Mouse (Mus musculus): ENCODE measurements around the gene Slc44a3. TPM values are rescaled to one million over a fixed set of nuclear protein-coding genes. Genes with fewer than 3 reads are reported as not detected.

Slc44a3 gene
- polyA plus RNA-seq, 1 experiment from 2014 or later = 1.1 TPM

DNA sequence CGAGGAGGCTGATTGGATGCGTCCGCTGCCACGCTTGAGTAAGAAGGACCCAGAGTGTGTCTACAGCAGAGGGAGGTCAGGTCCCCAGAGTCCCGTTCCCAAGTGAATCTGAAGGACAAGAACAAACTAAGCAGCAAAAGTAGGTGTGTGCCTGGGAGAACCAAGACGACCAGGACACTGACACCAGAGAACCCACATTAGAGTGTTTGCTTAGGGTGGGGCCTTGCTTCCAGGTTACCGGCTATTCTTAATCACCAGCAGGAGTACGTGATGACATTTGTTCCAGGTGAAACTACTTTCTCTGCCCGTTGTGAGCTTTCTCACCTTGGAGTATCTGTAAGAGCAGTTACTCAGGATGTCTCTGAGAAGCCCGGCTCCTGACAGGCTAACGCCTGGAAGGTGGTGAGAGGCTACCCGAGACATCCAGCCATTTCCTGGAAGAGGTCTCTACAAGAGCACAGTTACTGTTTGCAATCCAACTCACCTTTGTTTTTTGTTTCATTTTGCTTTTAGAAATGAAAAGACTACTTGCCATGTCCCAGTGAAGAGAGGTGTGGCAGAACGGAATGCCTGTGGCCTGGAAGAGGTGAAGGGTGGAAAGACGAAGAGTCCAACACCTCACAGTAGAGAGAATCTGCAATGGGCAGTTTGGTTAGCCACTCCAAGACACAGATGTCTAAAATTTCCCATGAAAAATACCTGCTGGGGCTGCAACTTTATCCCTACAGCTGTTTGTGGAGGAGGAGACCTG lies 28.1 kb upstream of the Slc44a3 start:
- no peak for ATAC-seq (replicated peaks; ENCODE audit: insufficient number of reproducible peaks, low FRiP score, low TSS enrichment)
- no peaks in the 10 kb centered on the region for H3K36me3 ChIP-seq (ENCODE audit: control insufficient read depth, insufficient read depth, low read length)
- no peaks in the 10 kb centered on the region; the same call in 1 of the 2 replicates for H3K4me1 ChIP-seq (ENCODE audit: control insufficient read depth, insufficient read depth, low read length)
- H3K4me3 ChIP-seq (ENCODE audit: low read depth, low read length) = no peak overlapping the region
- no peak overlapping the region for H3K27ac ChIP-seq (ENCODE audit: low read depth, low read length)
- H3K27me3 ChIP-seq (ENCODE audit: control insufficient read depth, insufficient read depth, low read length) = no peaks in the 10 kb centered on the region
- no peaks in the 10 kb centered on the region for H3K9me3 ChIP-seq (replicated peaks; ENCODE audit: control insufficient read depth, low read length)
- H3K4me2 ChIP-seq = no peak overlapping the region
- WGBS (ENCODE audit: insufficient replicate concordance) = 77% methylated on average over 14 of the region's 14 CpGs
- H3K9ac ChIP-seq (ENCODE audit: low read depth, low read length) = no peak overlapping the region

DNA sequence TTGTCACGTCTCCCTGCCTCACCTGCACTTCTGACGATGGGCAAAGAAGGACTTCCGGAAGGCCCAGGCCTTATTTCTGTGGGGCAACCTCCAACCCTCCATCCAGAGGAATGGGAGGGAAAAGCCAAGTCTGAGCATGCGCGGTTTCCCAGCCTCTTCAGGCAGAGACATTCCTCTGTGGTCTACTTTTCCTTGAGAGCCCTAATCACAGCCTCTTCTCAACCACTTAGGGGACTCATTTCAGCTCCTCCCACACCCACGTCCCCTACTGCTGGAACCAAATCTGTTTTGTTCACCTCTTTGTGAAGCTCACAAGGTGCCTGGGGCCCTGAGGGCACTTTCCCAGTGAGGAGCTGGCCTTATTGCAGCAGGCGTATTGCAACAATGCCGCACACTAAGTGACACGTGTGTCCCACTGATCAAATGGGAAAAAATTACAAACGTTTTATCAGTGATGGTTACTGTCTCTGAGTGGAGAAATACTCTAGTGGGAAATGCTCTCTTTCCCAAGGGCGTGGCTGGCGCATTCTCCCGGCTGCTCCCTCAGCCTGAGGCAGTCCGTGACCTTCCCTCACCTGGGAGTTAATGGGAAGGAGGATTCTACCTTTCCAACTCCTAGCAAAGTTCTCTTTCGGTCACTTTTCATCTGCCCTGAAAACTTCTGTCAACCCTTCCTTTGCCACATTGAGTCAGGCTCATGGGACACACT lies 27.4 kb upstream of the Slc44a3 start:
- Histone ChIP-seq H3K9ac (ENCODE audit: low read depth, low read length) (no peak overlapping the region), H3K4me2 (no peak overlapping the region), H3K4me3 (ENCODE audit: low read depth, low read length) (no peak overlapping the region), H3K9me3 (replicated peaks; ENCODE audit: control insufficient read depth, low read length) (no peaks in the 10 kb centered on the region), H3K27me3 (ENCODE audit: control insufficient read depth, insufficient read depth, low read length) (no peaks in the 10 kb centered on the region), H3K36me3 (ENCODE audit: control insufficient read depth, insufficient read depth, low read length) (no peaks in the 10 kb centered on the region), H3K27ac (ENCODE audit: low read depth, low read length) (no peak overlapping the region), H3K4me1 (ENCODE audit: control insufficient read depth, insufficient read depth, low read length) (no peaks in the 10 kb centered on the region; the same call in 1 of the 2 replicates)
- no peak for ATAC-seq (replicated peaks; ENCODE audit: insufficient number of reproducible peaks, low FRiP score, low TSS enrichment)
- 67% methylated on average over 15 of the region's 15 CpGs for WGBS (ENCODE audit: insufficient replicate concordance)

DNA sequence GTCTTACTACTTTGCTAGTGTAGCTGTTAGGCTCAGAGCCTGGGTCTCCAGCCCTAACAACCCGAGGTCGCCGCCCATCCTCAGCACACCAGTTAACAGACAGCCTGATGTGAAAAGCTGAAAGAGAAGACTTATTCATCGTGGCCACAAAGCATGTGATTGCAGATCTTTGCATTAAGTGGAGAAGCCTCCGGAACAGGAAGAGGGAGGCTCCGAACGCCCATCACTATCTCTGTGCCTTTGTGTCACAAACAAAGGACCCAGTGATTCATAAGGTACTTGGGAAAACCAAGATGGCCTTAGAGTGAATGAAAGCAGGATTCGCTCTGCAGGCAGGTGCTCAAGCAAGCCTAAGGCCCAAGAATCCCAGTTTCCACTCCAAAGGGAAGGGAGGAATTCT lies 26.7 kb upstream of the Slc44a3 start:
- no peak for ATAC-seq (replicated peaks; ENCODE audit: insufficient number of reproducible peaks, low FRiP score, low TSS enrichment)
- H3K4me1 ChIP-seq (ENCODE audit: control insufficient read depth, insufficient read depth, low read length) = no peaks in the 10 kb centered on the region; the same call in 1 of the 2 replicates
- H3K4me2 ChIP-seq = no peak overlapping the region
- no peaks in the 10 kb centered on the region for H3K9me3 ChIP-seq (replicated peaks; ENCODE audit: control insufficient read depth, low read length)
- no peaks in the 10 kb centered on the region for H3K27me3 ChIP-seq (ENCODE audit: control insufficient read depth, insufficient read depth, low read length)
- H3K9ac ChIP-seq (ENCODE audit: low read depth, low read length) = no peak overlapping the region
- H3K36me3 ChIP-seq (ENCODE audit: control insufficient read depth, insufficient read depth, low read length) = no peaks in the 10 kb centered on the region
- no peak overlapping the region for H3K27ac ChIP-seq (ENCODE audit: low read depth, low read length)
- WGBS (ENCODE audit: insufficient replicate concordance) = 84% methylated on average over 8 of the region's 8 CpGs
- H3K4me3 ChIP-seq (ENCODE audit: low read depth, low read length) = no peak overlapping the region

DNA sequence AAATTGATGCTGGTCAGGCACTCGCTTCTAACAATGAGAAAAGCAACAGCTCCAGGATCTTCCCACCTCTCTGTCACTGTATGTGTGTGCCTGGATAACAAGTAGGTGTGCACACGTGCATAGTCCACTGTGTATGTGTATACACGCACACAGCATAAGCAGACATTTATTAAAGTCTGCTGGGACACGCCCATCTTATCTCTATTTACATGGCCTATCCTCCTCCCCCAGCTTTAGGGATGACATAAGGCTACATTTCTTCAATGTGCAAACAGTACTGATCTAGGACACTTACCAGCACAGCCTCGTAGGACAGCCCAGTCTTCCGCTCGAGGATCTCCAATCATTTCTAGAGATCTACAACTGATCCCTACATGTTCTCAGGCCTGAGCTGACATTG lies 24.1 kb upstream of the Slc44a3 start:
- Histone ChIP-seq H3K9me3 (replicated peaks; ENCODE audit: control insufficient read depth, low read length) (no peaks in the 10 kb centered on the region), H3K4me1 (ENCODE audit: control insufficient read depth, insufficient read depth, low read length) (no peaks in the 10 kb centered on the region; the same call in 1 of the 2 replicates), H3K4me3 (ENCODE audit: low read depth, low read length) (no peak overlapping the region), H3K9ac (ENCODE audit: low read depth, low read length) (no peak overlapping the region), H3K4me2 (no peak overlapping the region), H3K36me3 (ENCODE audit: control insufficient read depth, insufficient read depth, low read length) (no peaks in the 10 kb centered on the region), H3K27me3 (ENCODE audit: control insufficient read depth, insufficient read depth, low read length) (no peaks in the 10 kb centered on the region), H3K27ac (ENCODE audit: low read depth, low read length) (no peak overlapping the region)
- 67% methylated on average over 7 of the region's 7 CpGs for WGBS (ENCODE audit: insufficient replicate concordance)
- no peak; the same call in 1 of the 2 replicates for ATAC-seq (replicated peaks; ENCODE audit: insufficient number of reproducible peaks, low FRiP score, low TSS enrichment)

DNA sequence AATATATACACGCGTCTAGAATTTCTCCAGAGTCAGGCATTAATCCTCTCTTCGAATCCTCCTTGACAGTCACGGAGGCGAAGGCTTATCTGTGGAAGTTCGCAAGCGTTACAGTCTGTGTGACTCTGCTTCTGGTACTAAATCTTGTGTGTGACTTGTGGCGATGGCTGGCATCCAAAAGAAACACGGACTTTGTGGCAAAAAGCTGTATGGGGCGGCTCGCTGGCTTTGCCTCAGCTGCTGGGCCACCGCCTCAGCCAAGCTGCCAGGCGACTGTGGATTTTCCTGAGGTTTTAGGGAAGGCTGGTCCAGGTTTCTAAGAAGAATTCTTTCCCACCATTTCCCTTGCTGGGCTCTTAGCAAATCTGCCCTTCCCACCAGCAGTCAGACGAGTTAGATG lies 21.1 kb upstream of the Slc44a3 start:
- H3K4me2 ChIP-seq = no peak overlapping the region
- H3K9ac ChIP-seq (ENCODE audit: low read depth, low read length) = no peak overlapping the region
- H3K4me1 ChIP-seq (ENCODE audit: control insufficient read depth, insufficient read depth, low read length) = no peaks in the 10 kb centered on the region; the same call in 1 of the 2 replicates
- no peak for ATAC-seq (replicated peaks; ENCODE audit: insufficient number of reproducible peaks, low FRiP score, low TSS enrichment)
- no peaks in the 10 kb centered on the region for H3K27me3 ChIP-seq (ENCODE audit: control insufficient read depth, insufficient read depth, low read length)
- 61% methylated on average over 14 of the region's 14 CpGs for WGBS (ENCODE audit: insufficient replicate concordance)
- H3K27ac ChIP-seq (ENCODE audit: low read depth, low read length) = no peak overlapping the region
- no peak overlapping the region for H3K4me3 ChIP-seq (ENCODE audit: low read depth, low read length)
- no peaks in the 10 kb centered on the region for H3K9me3 ChIP-seq (replicated peaks; ENCODE audit: control insufficient read depth, low read length)
- no peaks in the 10 kb centered on the region for H3K36me3 ChIP-seq (ENCODE audit: control insufficient read depth, insufficient read depth, low read length)

DNA sequence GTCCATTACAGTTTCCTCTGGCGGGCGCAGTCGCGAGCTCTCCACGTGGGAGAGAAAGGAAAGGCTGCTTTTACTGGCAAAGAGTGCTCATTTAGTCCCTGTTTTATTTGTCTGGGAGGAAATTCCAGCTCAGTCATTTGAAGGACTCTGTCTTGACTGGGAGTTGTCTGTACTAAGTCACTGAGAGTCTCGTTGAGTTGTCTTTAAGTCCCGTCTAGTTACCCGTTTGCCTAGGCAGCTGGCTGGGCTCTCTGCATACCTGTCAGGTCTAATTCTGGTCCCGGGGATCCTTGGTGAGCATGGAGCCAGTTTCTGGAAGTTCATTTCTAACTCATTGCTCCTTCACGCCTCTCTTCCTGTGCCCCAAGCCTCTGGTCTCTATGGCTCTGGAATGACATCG lies 20.5 kb upstream of the Slc44a3 start:
- no peak overlapping the region for H3K9ac ChIP-seq (ENCODE audit: low read depth, low read length)
- no peaks in the 10 kb centered on the region for H3K9me3 ChIP-seq (replicated peaks; ENCODE audit: control insufficient read depth, low read length)
- H3K4me3 ChIP-seq (ENCODE audit: low read depth, low read length) = no peak overlapping the region
- H3K4me1 ChIP-seq (ENCODE audit: control insufficient read depth, insufficient read depth, low read length) = no peaks in the 10 kb centered on the region; the same call in 1 of the 2 replicates
- 74% methylated on average over 11 of the region's 11 CpGs for WGBS (ENCODE audit: insufficient replicate concordance)
- no peaks in the 10 kb centered on the region for H3K27me3 ChIP-seq (ENCODE audit: control insufficient read depth, insufficient read depth, low read length)
- H3K4me2 ChIP-seq = no peak overlapping the region
- no peak for ATAC-seq (replicated peaks; ENCODE audit: insufficient number of reproducible peaks, low FRiP score, low TSS enrichment)
- no peaks in the 10 kb centered on the region for H3K36me3 ChIP-seq (ENCODE audit: control insufficient read depth, insufficient read depth, low read length)
- no peak overlapping the region for H3K27ac ChIP-seq (ENCODE audit: low read depth, low read length)

DNA sequence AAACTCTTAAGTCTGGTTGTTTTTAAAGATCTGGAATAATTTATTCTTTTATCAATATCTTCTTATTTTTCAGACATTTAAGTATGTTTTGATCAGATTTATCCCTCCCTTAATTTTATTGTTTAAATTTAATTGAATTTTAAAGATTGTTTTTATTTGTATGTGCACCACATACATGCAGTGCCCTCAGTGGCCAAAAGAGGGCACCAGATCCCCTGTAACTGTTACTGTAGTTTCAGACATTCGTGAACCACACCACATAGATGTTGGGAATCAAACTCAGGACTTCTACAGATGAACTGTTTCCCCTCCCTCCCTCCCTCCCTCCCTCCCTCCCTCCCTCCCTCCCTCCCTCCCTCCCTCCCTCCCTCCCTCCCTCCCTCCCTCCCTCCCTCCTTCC lies 18.2 kb upstream of the Slc44a3 start:
- no peaks in the 10 kb centered on the region for H3K4me1 ChIP-seq (ENCODE audit: control insufficient read depth, insufficient read depth, low read length)
- 4% methylated on average over 1 of the region's 1 CpGs for WGBS (ENCODE audit: insufficient replicate concordance)
- H3K27ac ChIP-seq (ENCODE audit: low read depth, low read length) = no peak overlapping the region
- no peaks in the 10 kb centered on the region for H3K36me3 ChIP-seq (ENCODE audit: control insufficient read depth, insufficient read depth, low read length)
- no peak overlapping the region for H3K4me3 ChIP-seq (ENCODE audit: low read depth, low read length)
- no peaks in the 10 kb centered on the region for H3K27me3 ChIP-seq (ENCODE audit: control insufficient read depth, insufficient read depth, low read length)
- no peak for ATAC-seq (replicated peaks; ENCODE audit: insufficient number of reproducible peaks, low FRiP score, low TSS enrichment)
- H3K9me3 ChIP-seq (replicated peaks; ENCODE audit: control insufficient read depth, low read length) = no peaks in the 10 kb centered on the region
- no peak overlapping the region for H3K9ac ChIP-seq (ENCODE audit: low read depth, low read length)
- no peak overlapping the region for H3K4me2 ChIP-seq

DNA sequence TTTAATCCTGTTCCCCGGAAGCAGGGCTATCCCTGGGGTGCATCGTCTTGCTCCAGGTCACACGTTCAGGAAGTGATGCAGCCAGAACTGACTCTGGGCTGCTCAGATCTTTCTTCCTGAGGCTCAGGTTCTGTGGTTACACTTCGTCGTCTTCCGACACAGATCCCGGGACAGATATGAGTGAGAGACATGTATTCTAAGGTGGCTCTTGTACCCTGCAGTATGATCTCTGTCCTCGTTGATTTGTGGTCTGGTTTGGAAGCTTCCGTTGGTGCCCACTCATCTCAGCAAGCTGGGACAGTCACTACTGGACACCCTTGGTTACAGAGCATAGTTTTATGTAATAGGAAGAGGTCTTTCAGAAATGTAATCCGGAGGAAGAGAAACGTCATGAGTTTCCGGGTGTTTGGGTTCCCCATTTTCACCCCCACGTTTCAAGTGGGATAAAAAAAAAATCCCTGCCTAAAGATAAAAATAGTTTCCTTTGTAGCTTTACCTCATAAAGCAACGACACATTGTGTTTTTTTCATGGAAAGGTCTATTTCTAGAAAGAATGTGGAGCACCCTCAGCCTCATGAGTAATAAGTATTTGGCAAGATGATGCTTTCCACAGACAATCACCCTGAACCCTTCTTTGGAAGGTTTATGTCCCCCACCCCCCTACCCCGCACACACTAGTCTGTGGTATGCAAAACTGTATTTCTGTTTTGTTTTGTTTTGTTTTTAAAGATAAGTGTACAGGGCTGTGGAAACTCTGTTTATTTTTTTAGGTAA lies 15.8 kb upstream of the Slc44a3 start:
- H3K27ac ChIP-seq (ENCODE audit: low read depth, low read length) = no peak overlapping the region
- no peaks in the 10 kb centered on the region for H3K27me3 ChIP-seq (ENCODE audit: control insufficient read depth, insufficient read depth, low read length)
- 55% methylated on average over 15 of the region's 15 CpGs for WGBS (ENCODE audit: insufficient replicate concordance)
- H3K9ac ChIP-seq (ENCODE audit: low read depth, low read length) = no peak overlapping the region
- ATAC-seq (replicated peaks; ENCODE audit: insufficient number of reproducible peaks, low FRiP score, low TSS enrichment) = no peak
- H3K36me3 ChIP-seq (ENCODE audit: control insufficient read depth, insufficient read depth, low read length) = no peaks in the 10 kb centered on the region
- no peaks in the 10 kb centered on the region for H3K9me3 ChIP-seq (replicated peaks; ENCODE audit: control insufficient read depth, low read length)
- H3K4me1 ChIP-seq (ENCODE audit: control insufficient read depth, insufficient read depth, low read length) = no peaks in the 10 kb centered on the region
- no peak overlapping the region for H3K4me3 ChIP-seq (ENCODE audit: low read depth, low read length)
- H3K4me2 ChIP-seq = no peak overlapping the region
